Mouse (Mus musculus): ENCODE results near the gene Asf1b. TPM values are rescaled to one million over a fixed set of nuclear protein-coding genes. Genes with fewer than 3 reads are reported as not detected.

Gene Asf1b
- total RNA-seq, 2 experiments from 2014 or later, result 0.72 to 0.79 TPM

DNA sequence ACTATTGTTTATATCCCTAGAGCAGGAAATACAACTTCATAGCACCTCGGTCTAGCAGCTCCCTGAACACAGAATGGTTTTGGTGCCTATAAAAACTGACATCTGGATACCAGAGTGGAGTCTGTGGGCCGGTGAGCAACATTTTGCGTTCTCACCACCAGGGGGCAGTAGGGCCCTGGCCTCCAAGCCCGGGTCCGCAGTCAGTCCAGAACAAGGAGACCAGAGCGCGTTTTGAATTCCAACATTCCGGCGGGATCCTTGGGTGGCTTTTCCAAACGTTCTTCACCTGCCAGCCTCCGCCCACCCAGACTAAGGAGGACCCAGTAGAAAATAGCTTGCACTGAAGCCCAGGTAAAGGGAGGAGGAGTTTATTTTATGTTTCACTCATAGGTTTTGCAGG, 54.6 kb downstream of the Asf1b start:
- peak; percentile 85 to 90 for DNase-seq (ENCODE audit: low spot score in 2 of 2)
- intact Hi-C loops (cut with DNase I), result loop anchor here (1.0 to 10.0 kb wide), 3 partner anchors 30 to 755 kb away; no protein-coding TSS in a partner anchor

GRCm38 (mm10) chr8:84010625-84011611, 55.6 kb downstream of the Asf1b start:
- intact Hi-C loops (cut with DNase I), result loop anchor here (10.0 kb wide), 2 partner anchors 274 to 754 kb away; no protein-coding TSS in a partner anchor
- peak in 1 of 2 experiments; percentile 73 for DNase-seq (ENCODE audit: low spot score in 2 of 2)

- no peak for DNase-seq (ENCODE audit: low spot score in 2 of 2)
- intact Hi-C loops (cut with DNase I), result loop anchor here (10.0 kb wide), 2 partner anchors 273 to 753 kb away; no protein-coding TSS in a partner anchor
Observed at GRCm38 (mm10) chr8:84011705-84012498, 56.6 kb downstream of the Asf1b start, which contains the start of gene 2210011C24Rik. 2210011C24Rik (minus strand) TSS chr8:84012171.

- no peak for DNase-seq (ENCODE audit: low spot score in 2 of 2)
- intact Hi-C loops (cut with DNase I), result loop anchor here (10.0 kb wide), 2 partner anchors 272 to 752 kb away; no protein-coding TSS in a partner anchor
Observed at GRCm38 (mm10) chr8:84012499-84013165, 57.3 kb downstream of the Asf1b start.

GRCm38 (mm10) chr8:84015833-84016232, 60.5 kb downstream of the Asf1b start:
- DNase-seq (ENCODE audit: low spot score in 2 of 2), result no peak
- intact Hi-C loops (cut with DNase I), result loop anchor here (10.0 kb wide), 2 partner anchors 269 to 749 kb away; no protein-coding TSS in a partner anchor

- no peak for DNase-seq (ENCODE audit: low spot score in 2 of 2)
- intact Hi-C loops (cut with DNase I), result loop anchor here (10.0 kb wide), 2 partner anchors 265 to 745 kb away; no protein-coding TSS in a partner anchor
Observed at GRCm38 (mm10) chr8:84019738-84020137, 64.4 kb downstream of the Asf1b start.

Small RNA genes within 50 kb of the gene (microRNA-seq; reads per million reads assigned to microRNA genes)
- 0 reads per million in 2 experiments for gene Gm44330
- 0 reads per million in 2 experiments for gene Gm44450
- 0.26 to 1.3 reads per million in 2 experiments for gene Mir1199
- 3.0 to 5.0 reads per million in 2 experiments for gene Mir8111

Other genes with a start within 250 kb of the Asf1b start
- 10 to 100 TPM; 18.4 to 19.7 TPM for gene Ddx39, start 240.3 kb upstream of the Asf1b start, total RNA-seq (2021)
- 10 to 100 TPM; 11.2 to 11.8 TPM for gene Adgre5, start 214.2 kb upstream of the Asf1b start, total RNA-seq (2021)
- 100 to 1,000 TPM; 457 to 482 TPM for gene Adgrl1, start 55.4 kb upstream of the Asf1b start, total RNA-seq (2021)
- gene Gm10644, start 302 bp upstream of the Asf1b start, total RNA-seq (2021), result under 1 TPM; 0.19 to 0.20 TPM
- gene Prkaca, start 17.5 kb downstream of the Asf1b start, total RNA-seq (2021), result 100 to 1,000 TPM; 268 to 280 TPM
- gene Samd1, start 42.2 kb downstream of the Asf1b start, total RNA-seq (2021), result 10 to 100 TPM; 51.3 to 52.0 TPM
- under 1 TPM; 0.40 to 0.57 TPM for gene 1700067K01Rik, start 46.0 kb downstream of the Asf1b start, total RNA-seq (2021)
- gene 2210011C24Rik, start 56.7 kb downstream of the Asf1b start, total RNA-seq (2021), result 1 to 10 TPM; 1.4 to 2.1 TPM
- gene Palm3, start 66.0 kb downstream of the Asf1b start, total RNA-seq (2021), result 1 to 10 TPM; 3.5 to 3.8 TPM
- 1 to 10 TPM in 1 of 2 experiments, under 1 TPM in 1; 0.63 to 1.4 TPM for gene Il27ra, start 87.1 kb downstream of the Asf1b start, total RNA-seq (2021)
- not detected for gene Rln3, start 89.5 kb downstream of the Asf1b start, total RNA-seq (2021)
- 1 to 10 TPM; 3.9 to 4.0 TPM for gene Gm10643, start 109.6 kb downstream of the Asf1b start, total RNA-seq (2021)
- 10 to 100 TPM; 18.5 to 21.1 TPM for gene Rfx1, start 111.3 kb downstream of the Asf1b start, total RNA-seq (2021)
- 10 to 100 TPM; 21.2 to 21.5 TPM for gene Dcaf15, start 149.3 kb downstream of the Asf1b start, total RNA-seq (2021)
- not detected for gene Podnl1, start 170.5 kb downstream of the Asf1b start, total RNA-seq (2021)
- gene Cc2d1a, start 192.4 kb downstream of the Asf1b start, total RNA-seq (2021), result 10 to 100 TPM; 56.4 to 58.3 TPM
- 1 to 10 TPM; 1.5 to 3.5 TPM for gene 4930432K21Rik, start 192.5 kb downstream of the Asf1b start, total RNA-seq (2021)
- 1 to 10 TPM; 2.7 to 4.6 TPM for gene Nanos3, start 229.7 kb downstream of the Asf1b start, total RNA-seq (2021)